10 mouse cellular contexts compared by ENCODE assay signal in genomic region chr6:84020002-84020401, GRCm38 (mm10). TPM values are rescaled to one million over a fixed set of nuclear protein-coding genes. Genes with fewer than 3 reads are reported as not detected.
DNase-seq lines count a peak whose midpoint lies in the region; ATAC-seq and TF ChIP-seq lines count a peak whose summit lies in the region.
"Had no signal": no experiment of that assay in that cellular context is flagged by ENCODE, and none has a peak within 500 bp of the region (broad histone marks: within the 10 kb centered on the region; RNA-seq: fewer than 3 reads in every experiment).

No protein-coding gene starts in this region.

- intact Hi-C loops in left cerebral cortex, postnatal 25 days (cut with DNase I): no loop called here

- peaks cover 4% of the 10 kb centered on the region; the same call in 1 of the 2 replicates for H3K9me3 ChIP-seq in heart, embryonic 12.5 days (replicated peaks)
- no peaks in the 10 kb centered on the region for H3K9me3 ChIP-seq in kidney, embryonic 14.5 days (ENCODE audit: control insufficient read depth, low read length)
- H3K9me3 ChIP-seq: G1E had no signal

- H3K36me3 ChIP-seq in heart, embryonic 12.5 days: no peaks in the 10 kb centered on the region
- H3K36me3 ChIP-seq in kidney, embryonic 14.5 days (ENCODE audit: control insufficient read depth, insufficient read depth, low read length): no peaks in the 10 kb centered on the region
- H3K36me3 ChIP-seq in myocyte (ENCODE audit: control insufficient read depth, insufficient read depth): no peaks in the 10 kb centered on the region
- H3K36me3 ChIP-seq: G1E had no signal

- no peak for ATAC-seq in heart, embryonic 12.5 days (ENCODE audit: insufficient number of reproducible peaks, low FRiP score)
- ATAC-seq in kidney, embryonic 14.5 days (ENCODE audit: low FRiP score, low TSS enrichment): no peak

- H3K27me3 ChIP-seq in heart, embryonic 12.5 days (replicated peaks): no peaks in the 10 kb centered on the region
- H3K27me3 ChIP-seq in kidney, embryonic 14.5 days (ENCODE audit: control insufficient read depth, insufficient read depth, low read length): peaks cover 7% of the 10 kb centered on the region; the same call in 1 of the 2 replicates
- no peaks in the 10 kb centered on the region for H3K27me3 ChIP-seq in myocyte (ENCODE audit: control insufficient read depth, insufficient read depth, insufficient read length)

- H3K9ac ChIP-seq in heart, embryonic 12.5 days: peak overlapping the region; percentile 67; the same call in 1 of the 2 replicates
- peak overlapping the region; percentile 42; the same call in 1 of the 2 replicates for H3K9ac ChIP-seq in kidney, embryonic 14.5 days (ENCODE audit: low read depth, low read length)

- no peak for TF ChIP-seq POLR2A in lung, adult 2 months (IDR thresholded peaks at IDR 0.05; ENCODE audit: borderline replicate concordance, extremely low read depth, low read depth, low read length)
- TF ChIP-seq POLR2A in myocyte (IDR thresholded peaks at IDR 0.05; ENCODE audit: insufficient read length, low read depth): no peak

- H3K27ac ChIP-seq in heart, embryonic 12.5 days (ENCODE audit: poor library complexity, severe bottlenecking): peak overlapping the region; percentile 31; the same call in 1 of the 2 replicates
- peak overlapping the region; percentile 12; the same call in 1 of the 2 replicates for H3K27ac ChIP-seq in kidney, embryonic 14.5 days (ENCODE audit: low read depth, low read length)

- no peaks in the 10 kb centered on the region for H3K4me1 ChIP-seq in lung, adult 2 months (ENCODE audit: control insufficient read depth, insufficient read depth, low read length)
- H3K4me1 ChIP-seq in heart, embryonic 12.5 days (replicated peaks): peaks cover 57% of the 10 kb centered on the region
- 0 out of 2 replicates have a peak, but pooled peaks cover 7% of the 10 kb centered on the region for H3K4me1 ChIP-seq in kidney, embryonic 14.5 days (ENCODE audit: control insufficient read depth, insufficient read depth, low read length)

- peaks cover 5% of the 10 kb centered on the region for H3K79me2 ChIP-seq in myocyte (ENCODE audit: control insufficient read depth, insufficient read depth)

- peak overlapping the region; percentile 50 for H3ac ChIP-seq in myocyte (ENCODE audit: control insufficient read depth, insufficient read length)

- H3K4me2 ChIP-seq in heart, embryonic 12.5 days: peak overlapping the region; percentile 84
- no peak overlapping the region for H3K4me2 ChIP-seq in kidney, embryonic 14.5 days (replicated peaks; ENCODE audit: low read depth, low read length)
- peak overlapping the region; percentile 70 for H3K4me2 ChIP-seq in myocyte (ENCODE audit: low read depth)

- DNase-seq in lung, adult 2 months: no peak
- DNase-seq in lung, adult 18-20 months: no peak
- no peak for DNase-seq in cerebellum, adult 8-10 months
- no peak for DNase-seq in left cerebral cortex, postnatal 25 days (ENCODE audit: low spot score in 2 of 2)
- DNase-seq: cerebellum, adult 2 months; gastrocnemius, postnatal 25 days had no signal

- 37% methylated on average over 4 of the region's 4 CpGs for WGBS in lung, adult 2 months
- 52% methylated on average over 4 of the region's 4 CpGs for WGBS in heart, embryonic 12.5 days
- WGBS in kidney, embryonic 14.5 days: 74% methylated on average over 4 of the region's 4 CpGs

- no peak for TF ChIP-seq CTCF in lung, adult 2 months (IDR thresholded peaks at IDR 0.05; ENCODE audit: insufficient read depth, low read length)

- H3K4me3 ChIP-seq in lung, adult 2 months (replicated peaks; ENCODE audit: extremely low read depth, low read depth, low read length): peak overlapping the region; percentile 71
- peak overlapping the region; percentile 53 for H3K4me3 ChIP-seq in heart, embryonic 12.5 days
- H3K4me3 ChIP-seq in kidney, embryonic 14.5 days (ENCODE audit: low read length): peak overlapping the region; percentile 41
- H3K4me3 ChIP-seq in myocyte: peak overlapping the region; percentile 35

TF ChIP-seq in myocyte, 11 proteins besides CTCF, POLR2A, EP300 and RAD21:
- TF ChIP-seq MYOG (IDR thresholded peaks at IDR 0.05; ENCODE audit: control insufficient read depth in 1 of 3, insufficient read depth in 1 of 3, insufficient read length in 2 of 3, low read depth in 2 of 3) (no peak), USF1 (IDR thresholded peaks at IDR 0.05; ENCODE audit: low read depth) (no peak), SRF (IDR thresholded peaks at IDR 0.05; ENCODE audit: control insufficient read depth, insufficient read length, low read depth) (no peak), POLR2AphosphoS2 (IDR thresholded peaks at IDR 0.05; ENCODE audit: insufficient read length, low read depth) (no peak)

RNA-seq across cellular contexts. Expression of gene Dysf, which starts 11.6 kb away (rescaled TPM):
- 14.4 and 21.9 TPM in 2 replicates for polyA plus RNA-seq in lung, adult 2 months (2012; rRNA removed)
- 17.6 and 17.9 TPM in 2 replicates for polyA plus RNA-seq in heart, embryonic 12.5 days (2016; fragmentation: Nextera tagmentation; extraction: Ambion mirVana)
- polyA plus RNA-seq in kidney, embryonic 14.5 days (2014; fragmentation: Nextera tagmentation; extraction: Ambion mirVana): 12.4 and 17.3 TPM in 2 replicates
- polyA plus RNA-seq in myocyte (2012; fragmentation: generic; extraction: Trizol): 35.5 TPM
- total RNA-seq in left cerebral cortex, postnatal 25 days (2021): 1 to 10 TPM; 3.4 TPM
- polyA plus RNA-seq: G1E had no signal
